Mouse (Mus musculus) kidney, postnatal 36 days (tissue): ENCODE results near the gene Gm20388.

Experiments used
- DNase-seq, 2 experiments: peaks; one replicate each; pipeline ENCODE4 v3.0.0; 2021 to 2022; ENCODE audit warnings: mixed read lengths in 2 of 2

Gene Gm20388

DNA sequence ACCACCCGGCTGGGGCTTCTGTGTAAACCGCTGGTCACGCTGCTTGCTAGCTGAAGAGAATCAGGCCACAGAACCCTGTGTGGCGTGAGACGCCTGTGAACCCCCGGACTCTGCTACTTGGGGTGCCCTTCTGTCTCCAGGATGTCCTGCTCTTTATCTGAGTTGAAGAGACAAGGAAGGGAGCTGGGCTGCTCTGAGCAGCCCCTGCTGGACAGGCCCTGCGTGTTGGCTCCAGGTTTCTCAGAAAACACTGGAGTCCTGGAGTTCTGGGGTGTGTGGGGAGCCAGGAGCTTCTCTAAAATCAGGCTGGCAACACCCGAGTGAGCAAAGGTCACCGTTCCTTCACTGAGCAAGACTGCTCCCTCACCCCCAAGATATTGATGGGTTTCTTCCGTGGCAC is 971.0 kb downstream of the Gm20388 start:
- no peak for DNase-seq

GRCm38 (mm10) chr8:120882657-120883056 is 972.0 kb downstream of the Gm20388 start:
- DNase-seq = no peak

DNA sequence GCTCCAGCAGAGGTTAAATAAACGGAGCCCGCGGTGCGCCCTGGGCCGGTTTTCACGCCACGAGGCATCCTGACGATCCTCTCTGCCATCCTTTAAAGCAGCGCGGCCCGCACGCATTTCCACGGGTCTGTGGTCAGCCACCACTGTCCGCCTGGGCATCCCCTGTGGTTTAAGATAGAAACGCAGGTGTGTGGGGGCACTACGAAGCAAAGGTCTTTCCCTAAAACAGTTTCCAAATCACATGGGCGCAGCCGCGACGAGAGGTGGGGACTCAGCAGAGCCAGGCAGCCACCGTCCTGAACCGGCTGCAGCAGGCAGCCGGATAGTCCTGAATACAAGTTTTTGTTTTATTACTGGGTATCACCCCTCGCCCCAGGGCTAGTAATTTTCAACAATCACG is 972.7 kb downstream of the Gm20388 start:
- DNase-seq = peak in 1 of 2 experiments; percentile 14

- DNase-seq = no peak
Measured at GRCm38 (mm10) chr8:120883853-120884252, 973.2 kb downstream of the Gm20388 start.

- DNase-seq = no peak
Measured at GRCm38 (mm10) chr8:120884881-120885280, 974.2 kb downstream of the Gm20388 start.

DNA sequence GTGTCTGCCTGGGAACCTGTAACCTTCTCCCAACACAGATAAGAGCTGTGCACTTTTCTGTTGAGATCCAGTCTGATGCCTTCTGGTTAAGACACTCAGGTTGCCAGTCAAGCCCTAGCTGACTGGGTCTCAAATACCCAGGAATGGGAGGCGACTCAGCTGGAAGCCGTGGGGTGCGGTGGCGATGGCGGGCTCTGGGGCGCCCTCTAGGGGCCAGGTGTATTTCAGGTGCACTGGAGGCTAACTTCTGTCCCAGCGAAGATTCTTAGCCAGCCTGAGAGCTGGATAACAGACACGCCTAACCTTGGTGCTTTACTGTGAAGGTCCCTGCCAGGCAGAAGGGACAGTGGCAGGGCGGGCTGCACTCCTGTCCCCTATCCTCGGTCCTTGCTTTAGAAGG is 976.6 kb downstream of the Gm20388 start:
- DNase-seq = peak; percentile 6 to 73

DNA sequence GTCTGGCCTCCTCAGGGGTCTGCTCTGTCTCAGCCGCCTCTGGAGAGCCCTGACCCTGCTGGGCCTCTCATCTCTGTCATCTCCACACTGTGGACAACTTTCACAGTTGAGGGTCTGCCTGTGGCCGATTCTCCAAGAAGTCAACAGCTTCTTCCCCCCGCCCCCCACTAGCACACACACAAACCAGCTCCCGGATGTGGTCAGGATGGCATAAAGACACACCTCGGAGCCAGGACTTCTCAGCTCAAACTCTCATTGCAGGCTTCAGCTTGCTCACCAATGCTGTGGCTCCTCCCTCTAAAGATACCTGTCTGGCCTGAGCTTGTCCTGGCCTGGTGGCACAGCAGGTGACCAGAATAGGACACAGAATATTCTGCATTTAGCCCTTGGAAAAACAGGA is 977.4 kb downstream of the Gm20388 start:
- no peak for DNase-seq

- no peak for DNase-seq
Measured at GRCm38 (mm10) chr8:120889189-120889588, 978.5 kb downstream of the Gm20388 start.

DNA sequence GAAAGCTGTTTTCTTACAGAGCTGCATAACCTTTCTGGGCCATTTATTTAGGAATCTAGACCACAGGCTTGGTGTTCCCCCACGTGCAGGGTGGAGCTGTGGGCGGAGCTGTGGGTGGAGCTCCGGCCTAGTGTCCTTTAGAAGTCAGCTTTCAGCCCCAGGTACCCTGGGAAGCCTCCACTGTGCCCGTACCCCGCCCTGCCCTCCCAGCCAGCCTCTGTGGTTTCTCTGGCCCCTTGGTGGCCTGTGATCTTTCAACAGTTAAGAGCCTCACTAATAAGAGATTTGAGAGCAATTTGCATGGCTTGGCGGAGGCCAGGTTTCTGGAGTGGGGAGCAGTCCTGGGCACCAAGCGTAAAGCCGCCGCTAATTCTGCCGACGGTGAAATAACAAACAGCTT is 979.4 kb downstream of the Gm20388 start:
- peak in 1 of 2 experiments; percentile 11 for DNase-seq

- DNase-seq = no peak
Measured at GRCm38 (mm10) chr8:120895009-120895408, 984.4 kb downstream of the Gm20388 start.

GRCm38 (mm10) chr8:120895600-120895999 is 985.0 kb downstream of the Gm20388 start:
- DNase-seq = no peak

DNA sequence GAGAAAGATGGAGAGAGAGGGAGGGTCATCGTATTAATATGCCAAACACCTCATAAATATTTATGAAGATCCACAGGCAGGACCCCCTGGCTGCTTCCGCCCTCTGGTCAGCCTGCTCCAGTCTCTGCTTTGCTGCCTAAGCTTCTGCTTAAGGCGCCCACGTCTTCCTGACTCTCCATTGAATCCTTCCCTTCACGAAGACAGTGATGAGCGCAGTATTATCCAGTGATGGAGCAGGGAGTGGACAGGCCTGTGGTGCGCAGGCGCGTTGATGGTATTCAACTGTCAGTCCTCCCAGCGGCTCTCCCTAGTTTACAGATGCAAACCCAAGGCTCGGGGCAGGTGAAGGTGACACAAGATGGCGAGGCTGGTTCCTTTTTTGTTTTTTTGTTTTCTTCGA is 985.6 kb downstream of the Gm20388 start:
- DNase-seq = no peak

GRCm38 (mm10) chr8:120898008-120898407 is 987.4 kb downstream of the Gm20388 start:
- DNase-seq = peak; percentile 25 to 67

DNA sequence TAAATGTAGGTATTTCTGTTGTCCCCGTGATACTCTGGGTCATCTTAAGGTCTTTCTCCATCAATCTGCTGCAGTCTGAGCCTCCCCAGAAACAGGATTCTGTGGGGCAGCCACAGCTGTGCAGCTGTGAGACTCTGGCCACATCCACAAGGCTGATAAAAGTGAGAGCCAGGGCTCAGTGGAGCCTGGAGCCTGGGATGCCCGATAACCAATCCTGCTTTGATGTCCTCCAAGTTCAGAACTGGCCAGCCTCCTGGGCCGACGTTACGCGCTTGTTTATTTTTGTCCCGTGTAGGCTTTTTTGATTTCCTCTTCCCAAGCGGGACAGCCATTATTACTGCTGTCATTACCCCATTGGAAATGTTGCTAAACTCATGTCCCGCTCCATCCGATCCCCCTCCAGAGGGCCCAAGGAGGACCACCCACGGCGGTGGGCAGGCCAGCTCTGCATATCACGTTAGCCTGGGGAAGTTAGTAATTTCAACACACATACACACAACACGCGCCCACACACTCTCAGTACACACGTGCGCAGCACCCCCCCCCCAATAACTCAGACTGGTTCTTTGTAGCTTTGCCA is 988.3 kb downstream of the Gm20388 start:
- no peak for DNase-seq

DNA sequence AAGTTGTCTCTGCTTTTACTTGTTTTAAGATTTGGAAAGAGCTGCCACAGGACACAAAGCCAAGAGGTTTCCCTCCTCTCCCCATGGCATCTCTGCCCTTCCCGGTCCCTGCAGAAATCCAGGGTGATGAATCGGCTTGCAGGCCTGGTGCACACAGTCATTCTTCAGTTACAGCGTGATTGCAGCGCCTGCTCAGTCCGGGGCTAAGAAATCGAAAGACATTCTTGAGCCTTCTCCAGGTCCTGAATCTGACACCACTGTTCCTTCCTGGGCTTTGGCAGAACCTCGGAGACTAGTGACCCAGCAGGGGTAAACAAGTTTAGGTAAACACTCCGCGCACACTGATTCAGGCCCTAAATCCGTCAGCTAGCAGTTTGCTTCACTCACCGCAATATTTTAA is 991.7 kb downstream of the Gm20388 start:
- peak; percentile 15 to 27 for DNase-seq

DNA sequence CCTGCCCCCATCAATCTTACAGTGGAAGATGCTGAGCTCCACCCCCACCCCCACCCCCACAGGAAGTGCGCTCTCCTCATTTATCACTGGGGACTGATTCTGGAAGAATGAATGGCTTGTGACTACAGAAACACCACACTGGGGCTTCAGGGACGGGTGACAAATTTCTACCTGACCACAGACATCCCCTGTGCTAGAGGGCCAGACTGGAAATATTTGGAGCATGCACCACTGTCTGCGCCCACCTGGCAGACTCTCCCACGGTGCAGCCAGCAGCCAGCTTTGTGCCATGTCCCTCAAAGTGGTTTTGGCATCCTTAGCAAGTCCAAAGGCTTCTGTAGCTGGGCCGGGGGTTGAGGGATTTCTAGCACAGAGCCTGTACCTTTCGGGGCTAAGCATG is 997.0 kb downstream of the Gm20388 start:
- DNase-seq = no peak

- DNase-seq = no peak
Measured at GRCm38 (mm10) chr8:120910936-120911335, 1000.3 kb downstream of the Gm20388 start.

DNA sequence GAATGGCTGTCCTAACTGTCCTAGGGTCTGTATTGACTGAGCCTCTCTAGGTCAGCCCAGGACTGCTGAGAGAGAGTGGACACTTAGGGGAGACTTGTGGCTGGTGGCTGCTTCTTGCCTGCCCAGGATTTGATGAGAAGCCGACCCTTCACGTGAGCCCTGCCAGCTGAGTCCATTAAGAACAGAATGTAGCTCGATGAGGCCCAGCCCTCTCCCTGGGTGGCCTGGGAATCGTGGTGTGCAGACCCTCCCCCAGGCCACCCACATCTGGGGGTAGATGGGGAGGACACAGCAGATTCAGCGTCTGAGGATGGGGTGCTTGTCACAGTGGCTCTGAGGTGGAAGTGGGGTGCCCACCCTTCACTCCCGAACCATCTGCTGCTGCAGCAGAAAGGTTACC is 1001.8 kb downstream of the Gm20388 start:
- no peak for DNase-seq

DNA sequence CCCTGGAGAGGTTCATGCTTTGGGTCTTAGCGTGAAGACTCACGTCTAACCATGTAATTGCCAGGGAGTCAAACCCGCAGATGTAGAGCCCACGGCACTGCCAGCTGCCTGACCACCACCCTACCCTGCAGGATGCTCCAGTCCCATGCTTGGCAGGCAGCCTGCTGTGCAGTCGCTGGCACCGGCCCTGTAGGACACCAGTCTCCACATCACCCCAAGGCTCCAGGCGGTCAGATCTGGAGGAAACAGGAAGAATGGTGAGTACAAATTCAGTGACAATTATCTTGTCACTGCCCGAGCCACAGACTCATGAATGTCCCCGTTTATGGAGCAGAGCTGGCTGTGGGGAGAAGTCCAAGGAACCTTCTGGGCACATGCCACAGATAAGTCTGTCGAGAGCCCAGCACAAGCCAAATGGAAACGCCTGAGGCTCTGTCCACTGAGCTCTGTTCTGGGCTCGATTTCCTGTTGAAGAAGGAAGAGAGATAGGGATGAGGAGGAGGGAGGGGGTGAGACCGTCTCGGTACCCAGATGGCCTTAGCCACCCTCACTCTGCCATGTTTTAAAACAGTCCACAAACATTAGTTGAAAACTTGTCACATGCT is 1006.3 kb downstream of the Gm20388 start:
- DNase-seq = no peak

GRCm38 (mm10) chr8:120920527-120920926 is 1009.9 kb downstream of the Gm20388 start:
- no peak for DNase-seq

DNA sequence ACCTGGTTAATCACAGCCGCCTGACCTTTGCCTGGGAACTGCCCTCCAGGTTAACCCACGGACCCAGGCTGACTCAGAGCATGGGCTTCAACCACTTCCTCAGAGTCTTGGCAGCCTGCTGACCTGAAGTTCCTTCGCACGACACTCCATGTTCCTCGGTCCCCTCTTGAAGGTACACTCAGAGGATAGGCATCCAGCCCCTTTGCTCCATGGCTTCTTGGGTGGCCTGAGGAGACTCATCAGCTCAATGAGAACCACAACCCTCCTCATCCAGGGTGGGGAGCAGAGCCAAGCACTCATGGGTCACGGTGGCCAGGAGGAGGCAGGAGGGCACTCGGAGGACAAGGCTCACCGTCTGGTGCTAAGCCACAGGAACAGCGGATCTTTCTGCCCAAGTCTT is 1015.6 kb downstream of the Gm20388 start:
- DNase-seq = no peak

- DNase-seq = no peak
Measured at GRCm38 (mm10) chr8:120928082-120928481, 1017.4 kb downstream of the Gm20388 start.

DNA sequence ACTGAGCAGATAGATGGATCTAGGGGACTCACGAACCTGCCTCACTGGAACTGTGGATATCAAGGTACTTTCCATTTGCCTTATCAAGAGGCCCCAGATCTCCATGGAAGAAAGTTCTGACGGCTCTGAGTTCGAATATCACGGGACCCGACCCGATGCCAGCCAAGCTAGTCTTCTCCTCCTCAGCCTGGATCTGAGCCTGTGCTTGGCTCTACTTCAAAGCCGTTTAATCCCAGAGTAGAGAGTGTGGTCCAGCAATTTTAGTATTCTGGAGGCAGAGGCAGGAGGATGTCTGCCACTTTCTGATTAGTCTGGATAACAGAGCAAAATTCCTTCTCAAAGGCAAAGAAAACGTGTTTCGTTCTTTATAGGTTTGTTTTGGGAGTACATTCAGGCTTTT is 1024.0 kb downstream of the Gm20388 start:
- no peak for DNase-seq

DNA sequence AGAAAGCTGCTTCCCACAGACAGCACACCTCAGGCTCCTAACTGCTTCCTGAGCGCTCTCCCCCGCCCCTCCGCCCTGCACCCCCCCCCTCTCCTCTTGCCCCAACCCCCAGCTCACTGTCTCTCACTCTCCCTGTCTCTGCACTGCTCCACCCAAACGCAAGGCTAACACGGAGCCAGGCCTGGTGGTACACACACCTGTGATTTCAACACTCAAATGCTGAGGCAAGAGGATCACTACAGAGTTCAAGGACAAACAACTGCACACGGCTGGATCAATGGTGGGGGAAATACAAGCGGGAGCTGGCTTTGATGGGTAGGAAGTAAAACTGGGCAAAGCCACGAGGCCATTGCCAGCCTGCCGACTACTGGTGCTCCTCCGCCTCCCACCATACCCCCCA is 1026.0 kb downstream of the Gm20388 start:
- no peak for DNase-seq

GRCm38 (mm10) chr8:120937474-120937873 is 1026.8 kb downstream of the Gm20388 start:
- DNase-seq = no peak
